Mouse (Mus musculus) embryo, embryonic 10 days (tissue): ENCODE results near the gene Gm5169.
"Not testable (repeated sequence)": the region's sequence is repeated elsewhere in the genome, so short reads cannot be mapped to it uniquely, and the experiment has no call there.

Experiments used
- DNase-seq: peaks from one replicate; pipeline ENCODE4 v3.0.0-alpha.2; 2015; ENCODE audit warnings: low spot score

The Gm5169 gene

GRCm38 (mm10) chrX:25301355-25301754, at the start of gene Gm5169:
TSS of gene Gm5169 (minus strand) at chrX:25301455.
- DNase-seq, result not testable (repeated sequence)

- DNase-seq, result not testable (repeated sequence)
Observed at GRCm38 (mm10) chrX:25347424-25347823, 46.2 kb upstream of the Gm5169 start.
